Mouse (Mus musculus): ENCODE measurements around the gene Rimklb.

DNA sequence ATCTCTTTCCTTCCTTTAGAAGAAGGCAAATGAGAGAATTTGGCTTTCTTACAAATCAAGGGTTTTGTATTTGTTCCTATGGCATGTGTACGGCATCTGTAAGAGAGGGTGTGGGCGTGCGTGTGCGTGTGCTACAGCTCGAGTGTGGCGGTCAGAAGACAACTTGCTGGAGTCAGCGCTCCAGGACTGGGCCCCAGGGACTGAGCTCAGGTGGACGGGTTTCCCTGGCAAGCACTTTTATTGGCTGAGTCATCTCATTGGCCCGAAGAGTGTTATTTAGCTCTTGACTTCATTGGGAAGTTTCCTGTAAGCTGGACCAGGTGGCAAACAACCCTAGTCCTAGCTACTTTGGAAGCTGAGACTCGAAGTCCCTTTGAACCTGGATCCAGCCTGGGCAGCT, 47.4 kb upstream of the Rimklb start:
- no peak for TF ChIP-seq POLR2A (IDR thresholded peaks at IDR 0.05; ENCODE audit: insufficient read depth, low read depth, low read length)
- no peak for TF ChIP-seq CTCF (IDR thresholded peaks at IDR 0.05; ENCODE audit: insufficient read depth, low read depth, low read length)
